Mouse (Mus musculus) urinary bladder, postnatal 14 days (tissue): ENCODE results near the gene Cxcr2.

ENCODE experiments used
- DNase-seq: peaks from one replicate; pipeline ENCODE4 v3.0.0; 2021; ENCODE audit warnings: low spot score

The Cxcr2 gene

DNA sequence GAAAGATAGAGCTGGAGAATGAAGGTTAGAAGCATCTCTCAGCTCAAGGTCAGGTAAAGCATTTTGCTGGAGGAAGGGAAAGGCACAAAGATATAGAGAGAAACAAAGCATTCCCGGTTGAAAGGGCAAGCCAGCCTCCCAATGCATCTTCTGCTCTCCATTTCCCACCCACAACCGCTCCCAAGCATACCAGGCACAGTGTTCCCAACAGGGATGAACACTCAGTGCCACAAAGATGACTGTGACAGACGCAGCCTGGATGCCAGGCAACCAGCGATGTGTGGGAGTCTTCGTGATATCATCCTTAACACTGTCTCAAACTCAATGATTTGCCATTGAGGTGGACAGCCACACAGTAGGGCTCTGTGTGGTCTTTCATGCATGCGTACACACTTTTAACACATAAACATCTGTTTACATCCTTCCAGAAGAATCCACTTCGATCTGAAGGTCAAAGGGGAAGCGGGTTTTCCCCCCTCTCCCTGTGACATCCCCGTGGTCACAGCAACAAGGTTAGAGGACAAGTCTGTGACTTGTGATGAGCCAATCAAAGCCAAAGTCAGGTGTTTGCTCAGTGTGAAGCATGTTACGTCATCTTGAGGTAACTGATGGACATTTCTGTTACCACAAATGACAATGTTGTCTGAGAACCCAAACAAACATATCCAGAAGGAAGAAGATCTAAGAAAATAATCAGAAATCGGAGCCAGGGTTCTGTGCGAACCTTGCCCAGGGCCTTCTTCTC is 44.1 kb downstream of the Cxcr2 start:
- no peak for DNase-seq

DNA sequence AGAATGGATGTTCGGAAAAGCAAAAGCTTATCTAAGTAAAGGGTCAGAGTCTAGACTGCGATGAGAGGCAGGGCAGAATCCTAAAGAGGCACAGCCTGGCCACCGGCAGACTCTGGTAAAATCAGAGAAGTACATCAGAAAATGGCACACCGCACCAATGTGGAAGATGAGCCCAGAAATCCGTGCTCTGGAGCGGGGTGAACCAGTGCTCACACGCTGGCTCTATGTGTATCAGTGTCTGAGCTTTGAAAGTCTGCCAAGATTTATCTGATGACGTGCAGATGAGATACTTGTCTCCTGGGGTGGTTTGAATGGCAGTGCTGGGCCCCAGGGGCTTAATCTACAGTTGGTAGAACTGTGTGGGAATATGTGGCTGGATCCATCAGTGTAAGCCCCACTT is 45.3 kb downstream of the Cxcr2 start:
- DNase-seq = no peak

DNA sequence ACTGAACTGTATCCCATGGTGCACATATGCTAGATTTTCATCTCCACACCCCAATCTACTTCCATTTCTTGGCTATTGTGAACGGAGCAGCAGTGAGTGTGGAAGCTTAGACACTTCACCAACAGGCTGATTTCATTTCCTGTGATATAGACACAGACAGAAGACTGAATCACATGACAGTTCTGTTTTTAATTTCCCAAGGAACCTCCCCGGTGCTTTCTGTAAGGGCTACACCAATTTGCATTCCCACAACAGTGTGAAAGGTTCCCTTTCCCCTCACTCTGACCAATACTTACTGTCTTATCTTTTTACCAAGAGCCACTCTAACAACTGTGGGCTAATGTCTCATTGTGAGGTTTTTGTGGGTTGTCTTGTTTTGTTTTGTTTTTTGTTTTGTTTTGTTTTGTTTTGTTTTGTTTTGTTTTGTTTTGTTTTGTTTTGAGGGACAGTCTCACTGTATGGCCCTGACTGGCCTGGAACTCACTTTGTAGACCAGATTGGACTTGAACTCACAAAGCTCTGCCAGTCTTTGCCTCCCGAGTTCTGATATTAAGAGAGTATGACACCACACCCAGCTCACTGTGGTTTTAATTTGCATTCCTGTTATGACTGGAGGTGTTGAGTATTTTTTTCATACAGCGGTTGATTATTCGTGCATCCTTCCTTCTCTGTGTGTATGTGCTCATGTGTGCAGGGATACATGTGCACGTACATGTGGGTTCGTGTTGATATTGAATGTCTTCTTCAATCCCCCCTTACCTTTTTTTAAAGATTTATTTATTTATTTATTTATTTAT is 47.5 kb downstream of the Cxcr2 start:
- DNase-seq = no peak

GRCm38 (mm10) chr1:74203457-74203856 is 49.7 kb downstream of the Cxcr2 start:
- no peak for DNase-seq

DNA sequence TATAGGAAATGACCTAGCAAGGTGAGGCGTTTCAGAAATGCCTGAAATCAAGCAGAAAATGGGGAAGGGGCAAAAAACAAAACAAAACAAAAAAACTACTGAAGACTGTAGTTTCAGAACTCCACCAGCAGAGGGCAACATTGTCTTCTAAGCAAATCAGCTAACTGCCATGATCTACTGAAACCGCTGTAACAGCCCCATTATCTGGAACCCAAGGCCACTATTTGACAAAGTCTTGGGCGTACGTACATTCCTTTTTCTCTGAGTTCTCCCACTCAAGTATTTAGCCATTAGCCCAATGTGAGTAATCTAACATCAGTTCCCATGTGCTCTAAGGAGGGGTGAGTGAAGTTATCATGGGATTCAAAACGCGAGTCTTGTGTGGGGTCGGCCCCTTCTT is 52.1 kb downstream of the Cxcr2 start:
- DNase-seq = peak; percentile 11

DNA sequence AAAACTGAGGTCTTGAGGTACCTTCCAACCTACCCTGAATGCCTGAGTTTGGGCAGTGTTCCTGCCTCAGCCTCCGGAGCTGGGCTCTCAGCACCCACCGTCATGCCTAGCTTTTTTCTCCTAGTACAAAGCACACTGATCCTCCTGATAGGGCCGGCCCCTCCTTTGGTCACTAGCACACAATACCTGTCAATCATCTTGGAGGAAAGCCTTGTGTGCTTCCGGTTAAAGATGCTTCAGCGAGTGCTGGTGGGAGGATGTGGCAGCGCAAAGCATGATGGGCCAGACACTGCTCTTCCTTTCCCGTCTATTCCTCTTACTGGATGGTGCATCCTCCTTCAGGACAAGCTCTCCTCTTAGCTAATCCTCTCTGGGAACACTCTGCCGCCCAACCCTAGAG is 52.9 kb downstream of the Cxcr2 start:
- no peak for DNase-seq

DNA sequence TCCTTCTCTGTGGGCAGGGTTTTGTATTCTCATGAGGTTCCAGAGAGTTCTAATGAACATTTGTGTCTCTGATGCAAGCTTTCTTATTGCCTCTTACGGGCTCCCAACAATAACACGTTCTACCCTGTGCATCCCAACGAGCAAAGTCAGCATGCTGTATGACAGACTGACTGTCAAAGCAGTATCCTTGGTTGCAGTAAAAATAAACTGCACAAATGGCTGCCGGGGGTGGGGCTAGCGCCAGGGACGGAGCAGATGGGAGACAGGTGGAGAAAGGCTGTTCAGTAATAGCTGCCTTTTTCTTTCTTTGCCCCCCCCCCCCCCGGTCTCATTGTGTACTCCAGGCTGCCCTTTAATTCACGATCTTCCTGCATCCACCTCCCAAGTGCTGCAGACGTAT is 54.1 kb downstream of the Cxcr2 start:
- no peak for DNase-seq

GRCm38 (mm10) chr1:74208941-74209340 is 55.2 kb downstream of the Cxcr2 start:
- DNase-seq = no peak
